Mouse (Mus musculus): ENCODE measurements around the gene Exoc3l.

DNA sequence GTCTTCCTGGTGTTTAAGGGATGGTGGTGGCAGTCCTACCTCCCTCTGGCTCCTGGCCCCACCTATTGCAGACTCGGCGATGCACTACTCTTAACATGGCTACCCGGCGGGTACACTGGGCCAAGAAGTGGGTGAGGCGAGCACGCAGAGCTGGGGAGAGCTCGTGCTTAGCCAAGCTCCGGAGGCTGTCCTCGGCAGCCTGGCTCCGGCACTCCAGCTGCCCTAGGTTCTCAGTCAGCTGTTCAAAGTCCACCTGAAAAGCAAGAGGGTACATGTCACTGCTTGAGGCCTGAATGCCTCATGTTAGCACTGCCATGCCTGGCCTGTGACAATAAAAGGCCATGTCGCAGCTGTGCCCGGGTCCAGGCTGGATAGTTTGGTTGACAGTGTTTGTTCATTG, 34.4 kb upstream of the Exoc3l start:
- TF ChIP-seq CTCF (IDR thresholded peaks at IDR 0.05; ENCODE audit: borderline replicate concordance, control insufficient read depth, extremely low read depth, insufficient read depth, low read length, poor library complexity), result no peak
- TF ChIP-seq POLR2A (IDR thresholded peaks at IDR 0.05; ENCODE audit: control insufficient read depth, extremely low read depth, insufficient read depth, low read length, poor library complexity), result no peak
